Mouse (Mus musculus): ENCODE data around the gene Tmem139.

The Tmem139 gene

DNA sequence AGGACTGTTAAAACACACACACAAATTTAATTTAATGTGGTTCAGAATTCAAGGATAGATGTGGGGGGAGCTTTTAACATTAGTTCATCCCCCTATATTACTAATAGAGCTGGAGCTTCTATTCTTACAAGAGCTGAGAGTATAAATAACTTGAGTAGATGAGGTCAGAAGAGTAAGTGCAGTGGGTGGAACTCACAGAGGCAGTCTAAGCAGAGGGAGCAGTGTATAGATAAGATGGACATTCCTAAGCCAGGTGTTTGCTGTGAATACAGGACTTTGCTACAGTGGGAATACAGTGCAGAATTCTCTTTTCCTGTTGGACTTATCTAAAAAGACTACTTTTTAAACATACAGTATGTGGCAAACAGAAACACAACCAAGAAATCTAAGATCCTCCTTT lies 9.0 kb downstream of the Tmem139 start:
- no peak for ATAC-seq (ENCODE audit: insufficient number of reproducible peaks, low FRiP score, low TSS enrichment)

- no peak for ATAC-seq (ENCODE audit: insufficient number of reproducible peaks, low FRiP score, low TSS enrichment)
These were observed 14.4 kb downstream of the Tmem139 start for GRCm38 (mm10) chr6:42276151-42276550.

DNA sequence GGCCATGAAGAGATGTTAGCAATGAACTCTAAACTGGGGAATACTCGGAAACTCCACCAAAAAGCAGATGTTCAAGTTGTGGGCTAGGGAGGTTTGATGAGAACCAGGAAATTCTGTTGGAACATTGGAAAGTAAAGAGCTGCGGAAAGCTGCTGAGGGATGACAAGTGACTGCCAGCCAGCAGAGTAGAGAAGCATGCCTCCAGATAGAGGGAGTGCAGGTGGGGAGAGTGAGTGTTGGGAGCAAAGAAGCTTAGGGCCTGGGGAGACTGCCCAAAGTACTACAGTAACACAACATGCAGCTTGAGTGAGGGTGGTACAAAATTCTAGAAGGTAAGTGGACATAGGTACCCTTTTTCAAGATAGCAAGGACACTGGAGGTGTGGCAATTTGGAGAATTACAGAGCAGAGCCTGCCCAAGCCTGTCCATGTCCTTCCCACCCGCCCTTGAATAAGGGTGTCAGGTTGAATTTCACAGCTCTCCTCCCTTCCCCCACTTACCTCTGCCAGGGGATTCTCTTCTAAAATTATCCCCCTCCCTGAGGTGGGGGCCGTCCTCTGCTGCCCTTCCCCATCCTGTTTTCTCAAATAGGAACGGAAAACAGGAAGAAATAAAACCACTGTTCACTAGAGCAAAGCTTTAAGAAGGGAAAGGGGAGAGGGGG lies 21.2 kb downstream of the Tmem139 start:
- no peak for ATAC-seq (ENCODE audit: insufficient number of reproducible peaks, low FRiP score, low TSS enrichment)

DNA sequence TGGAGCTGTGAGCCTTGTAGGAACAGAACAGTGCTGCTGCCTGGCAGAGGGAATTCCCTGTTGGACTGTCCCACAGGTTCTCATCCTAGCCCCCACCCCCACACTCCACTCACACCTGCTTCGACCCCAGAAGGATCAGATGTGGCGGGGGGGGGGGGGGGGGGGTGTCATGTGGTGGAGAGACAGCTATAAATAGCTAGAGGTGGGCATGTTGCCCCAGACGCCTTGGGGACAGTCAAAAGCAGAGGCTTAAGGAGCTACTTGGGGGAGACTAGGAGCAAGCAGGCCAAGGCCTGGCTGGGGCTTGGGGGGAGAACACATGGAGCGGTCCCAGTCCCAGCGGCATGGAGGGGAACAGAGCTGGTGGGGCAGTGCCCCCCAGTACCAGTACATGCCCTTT lies 24.7 kb downstream of the Tmem139 start, which contains the start of gene Clcn1:
Gene Clcn1 (plus strand): TSS at position 238 of the 400 bp plus-strand sequence.
- no peak for ATAC-seq (ENCODE audit: insufficient number of reproducible peaks, low FRiP score, low TSS enrichment)

DNA sequence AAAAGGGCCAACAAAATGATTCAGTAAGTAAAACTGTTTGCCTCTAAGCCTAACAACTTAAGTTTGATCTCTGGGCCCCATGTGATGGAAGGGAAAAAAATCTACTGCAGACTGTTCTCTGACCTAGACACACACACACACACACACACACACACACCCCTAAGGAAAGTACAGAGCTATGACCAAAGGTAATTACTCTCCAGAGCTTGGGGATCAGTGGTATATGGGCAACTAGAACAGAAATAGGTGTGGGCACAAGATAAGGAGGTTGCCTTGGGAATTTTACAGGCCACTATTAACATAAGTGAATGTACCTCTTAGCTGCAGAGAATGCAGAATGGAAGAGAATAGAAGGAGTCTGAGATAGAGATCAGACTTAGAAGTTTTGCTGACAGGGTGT lies 25.8 kb downstream of the Tmem139 start:
- ATAC-seq (ENCODE audit: insufficient number of reproducible peaks, low FRiP score, low TSS enrichment): no peak

DNA sequence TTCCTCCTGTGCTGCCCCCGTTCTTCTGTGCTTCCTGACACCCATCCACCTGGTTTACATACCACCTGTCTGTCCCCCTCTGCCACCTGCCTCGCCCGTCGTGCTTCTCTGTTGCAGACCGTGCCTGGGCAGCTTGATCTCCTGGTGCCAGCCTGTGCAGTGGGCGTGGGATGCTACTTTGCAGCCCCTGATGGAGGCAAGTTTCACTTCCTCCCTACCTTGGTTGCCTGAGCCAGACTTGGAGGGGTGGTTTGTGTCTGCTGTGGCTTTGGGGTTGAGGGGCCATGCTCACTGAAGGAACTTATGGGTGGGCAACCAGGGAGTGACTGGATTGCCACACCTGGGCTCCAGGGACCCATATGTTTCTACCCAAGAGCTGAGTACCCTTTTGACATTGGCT lies 31.6 kb downstream of the Tmem139 start:
- ATAC-seq (ENCODE audit: insufficient number of reproducible peaks, low FRiP score, low TSS enrichment): no peak

DNA sequence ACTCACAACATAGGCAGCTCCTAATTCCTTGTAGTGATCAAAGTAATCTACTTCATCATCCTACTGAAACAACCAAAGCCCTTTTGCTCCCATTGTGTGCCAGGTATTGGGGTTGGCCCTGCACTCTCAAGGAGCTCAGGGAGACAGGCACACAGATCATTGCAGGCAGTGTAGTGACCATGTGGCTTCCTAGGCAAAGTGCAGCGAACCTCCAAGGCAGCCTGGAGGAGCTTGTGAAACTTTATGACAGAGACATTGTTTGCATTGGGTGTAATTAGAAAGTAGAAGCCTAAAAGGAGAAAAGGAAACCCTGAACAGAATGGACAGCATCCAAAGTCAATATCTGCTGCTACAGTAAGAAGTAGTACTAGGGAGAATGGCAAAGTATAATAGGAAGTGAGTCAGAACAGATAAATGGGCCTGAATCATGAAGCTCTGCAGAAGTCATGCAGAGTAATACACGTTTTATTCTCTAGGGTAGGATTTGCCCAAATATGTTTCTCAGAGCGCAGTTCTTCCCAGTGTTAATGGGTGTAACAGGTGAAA lies 33.9 kb downstream of the Tmem139 start:
- ATAC-seq (ENCODE audit: insufficient number of reproducible peaks, low FRiP score, low TSS enrichment): no peak

GRCm38 (mm10) chr6:42299362-42299761 lies 37.6 kb downstream of the Tmem139 start:
- ATAC-seq (ENCODE audit: insufficient number of reproducible peaks, low FRiP score, low TSS enrichment): no peak

GRCm38 (mm10) chr6:42309816-42310378 lies 48.1 kb downstream of the Tmem139 start:
- ATAC-seq (ENCODE audit: insufficient number of reproducible peaks, low FRiP score, low TSS enrichment): peak; percentile 57; the same call in 1 of the 2 replicates

GRCm38 (mm10) chr6:42310427-42311053 lies 48.8 kb downstream of the Tmem139 start:
- ATAC-seq (ENCODE audit: insufficient number of reproducible peaks, low FRiP score, low TSS enrichment): no peak
